Mouse (Mus musculus): Measurements from ENCODE around the gene Mxd3.

DNA sequence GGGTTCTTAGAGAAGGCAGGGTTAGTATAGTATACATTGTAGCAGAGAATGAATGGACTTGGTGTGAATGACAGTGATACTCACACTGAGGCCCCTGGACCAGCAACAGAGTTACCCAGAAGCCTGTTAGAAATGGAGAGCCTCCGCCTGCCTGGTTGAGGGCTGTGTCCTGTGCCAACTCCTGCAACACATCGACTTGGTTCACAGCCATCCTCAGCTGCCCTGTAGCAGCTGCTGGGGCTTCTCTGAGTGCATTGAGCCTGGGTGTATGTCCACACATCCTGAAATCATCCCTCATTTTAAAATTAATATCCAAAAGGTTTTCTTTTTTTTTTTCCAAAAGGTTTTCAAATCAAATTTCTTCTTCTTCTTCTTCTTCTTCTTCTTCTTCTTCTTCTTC, 46.3 kb upstream of the Mxd3 start:
- TF ChIP-seq CTCF (IDR thresholded peaks at IDR 0.05; ENCODE audit: extremely low read depth, insufficient read depth, low read length) (no peak), POLR2A (IDR thresholded peaks at IDR 0.05; ENCODE audit: extremely low read depth, insufficient read depth, low read length) (no peak)

All from cortical plate, adult 2 months (tissue).